22 mouse cellular contexts compared by ENCODE assay signal in the genomic region with DNA sequence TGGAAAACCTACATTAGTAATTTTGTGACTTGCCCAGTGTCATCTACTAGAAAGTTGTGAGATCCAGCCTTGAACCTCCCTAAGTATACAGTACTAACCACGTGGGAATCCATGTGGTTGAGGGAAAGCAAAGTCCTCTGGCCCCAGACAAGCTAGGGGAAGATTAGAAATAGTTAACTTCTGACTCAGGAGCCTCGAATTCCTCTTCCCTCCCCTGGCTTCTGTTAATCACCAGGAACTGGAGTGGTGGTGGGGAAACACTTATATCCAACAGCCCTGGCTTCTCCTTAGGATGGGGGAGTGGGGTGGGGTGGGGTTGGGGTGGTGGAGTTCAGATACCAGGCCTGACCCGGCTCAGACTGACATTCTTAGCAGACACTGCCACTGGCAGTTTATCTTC. TPM values are rescaled to one million over a fixed set of nuclear protein-coding genes. Genes with fewer than 3 reads are reported as not detected.
A peak's percentile ranks its signal among the peaks of the same experiment; 100 is the strongest.
DNase-seq lines count a peak whose midpoint lies in the region; ATAC-seq and TF ChIP-seq lines count a peak whose summit lies in the region.
"Had no signal": no experiment of that assay in that cellular context is flagged by ENCODE, and none has a peak within 500 bp of the region (broad histone marks: within the 10 kb centered on the region; RNA-seq: fewer than 3 reads in every experiment).

No protein-coding gene starts in this region.

- DNase-seq in heart, postnatal 36 days, result no peak
- peak; percentile 54 for DNase-seq in lung, postnatal 0 days (ENCODE audit: low spot score)
- no peak for DNase-seq in lung, postnatal 14 days
- DNase-seq in cerebellum, adult 2 months, result no peak
- no peak for DNase-seq in B cell, adult 2 months
- DNase-seq: adrenal gland, postnatal 36 days; cerebellum, postnatal 25 days; kidney, adult 9 months; right cerebral cortex, postnatal 4 days had no signal

- intact Hi-C loops in heart, postnatal 36 days (cut with DNase I), result loop anchor here (5.0 kb wide), 1 partner anchor 81 kb away; no protein-coding TSS in a partner anchor

- H3K36me3 ChIP-seq in heart, embryonic 13.5 days, result peaks cover 16% of the 10 kb centered on the region
- H3K36me3 ChIP-seq in lung, postnatal 0 days (ENCODE audit: insufficient read depth, low read length), result no peaks in the 10 kb centered on the region
- no peaks in the 10 kb centered on the region for H3K36me3 ChIP-seq in intestine, postnatal 0 days (ENCODE audit: control insufficient read depth, insufficient read depth)

- no peaks in the 10 kb centered on the region for H3K9me3 ChIP-seq in heart, embryonic 13.5 days
- no peaks in the 10 kb centered on the region for H3K9me3 ChIP-seq in lung, postnatal 0 days (ENCODE audit: low read length)
- no peaks in the 10 kb centered on the region for H3K9me3 ChIP-seq in intestine, postnatal 0 days (ENCODE audit: control insufficient read depth)
- H3K9me3 ChIP-seq: forebrain, embryonic 13.5 days; limb, embryonic 12.5 days had no signal

- no peak for TF ChIP-seq CTCF in lung, postnatal 0 days (IDR thresholded peaks at IDR 0.05)
- TF ChIP-seq CTCF in intestine, postnatal 0 days (IDR thresholded peaks at IDR 0.05; ENCODE audit: low read depth), result no peak
- TF ChIP-seq CTCF in cerebellum, adult 2 months (IDR thresholded peaks at IDR 0.05; ENCODE audit: borderline replicate concordance, insufficient read depth, low read depth, low read length), result no peak

- no peak for TF ChIP-seq POLR2A in cerebellum, adult 2 months (IDR thresholded peaks at IDR 0.05; ENCODE audit: borderline replicate concordance, insufficient read depth, low read length)

- 3% methylated on average over 3 of the region's 3 CpGs for WGBS in heart, embryonic 13.5 days
- 11% methylated on average over 2 of the region's 3 CpGs for WGBS in lung, postnatal 0 days
- WGBS in intestine, postnatal 0 days, result 15% methylated on average over 3 of the region's 3 CpGs
- 52% methylated on average over 3 of the region's 3 CpGs for WGBS in cerebellum, adult 2 months

- ATAC-seq in heart, embryonic 13.5 days (ENCODE audit: extremely low read depth, insufficient number of reproducible peaks, low FRiP score, low TSS enrichment), result peak; percentile 38
- peak; percentile 32 for ATAC-seq in lung, postnatal 0 days
- ATAC-seq in intestine, postnatal 0 days, result peak; percentile 38; the same call in 1 of the 2 replicates
- no peak for ATAC-seq in erythroid progenitor cell, adult 5-6 weeks (replicated peaks; ENCODE audit: low FRiP score, poor library complexity, severe bottlenecking)
- ATAC-seq: forebrain, embryonic 13.5 days had no signal

- H3K9ac ChIP-seq in heart, embryonic 13.5 days, result no peak overlapping the region
- no peak overlapping the region for H3K9ac ChIP-seq in lung, postnatal 0 days (replicated peaks; ENCODE audit: low read depth)
- no peak overlapping the region for H3K9ac ChIP-seq in intestine, postnatal 0 days (ENCODE audit: low read depth, low read length)
- H3K9ac ChIP-seq: forebrain, embryonic 13.5 days; hindbrain, embryonic 14.5 days; limb, embryonic 12.5 days; liver, embryonic 14.5 days had no signal

- H3K4me2 ChIP-seq in heart, embryonic 13.5 days, result 0 out of 2 replicates have a peak overlapping the region, but pooled peaks have one; percentile 30
- no peak overlapping the region for H3K4me2 ChIP-seq in lung, postnatal 0 days (replicated peaks; ENCODE audit: low read depth, low read length)
- no peak overlapping the region for H3K4me2 ChIP-seq in intestine, postnatal 0 days (replicated peaks; ENCODE audit: low read depth)
- H3K4me2 ChIP-seq: forebrain, embryonic 13.5 days; hindbrain, embryonic 14.5 days; limb, embryonic 12.5 days had no signal

- no peaks in the 10 kb centered on the region for H3K27me3 ChIP-seq in heart, embryonic 13.5 days (replicated peaks)
- no peaks in the 10 kb centered on the region for H3K27me3 ChIP-seq in lung, postnatal 0 days (replicated peaks; ENCODE audit: insufficient read depth, low read length)
- no peaks in the 10 kb centered on the region for H3K27me3 ChIP-seq in intestine, postnatal 0 days (replicated peaks; ENCODE audit: control insufficient read depth, insufficient read depth, low read length)
- no peaks in the 10 kb centered on the region for H3K27me3 ChIP-seq in cerebellum, adult 2 months (ENCODE audit: control insufficient read depth, insufficient read depth, low read length)

- H3K4me1 ChIP-seq in heart, embryonic 13.5 days, result peaks cover 73% of the 10 kb centered on the region
- H3K4me1 ChIP-seq in lung, postnatal 0 days (ENCODE audit: insufficient read depth, low read depth, low read length), result no peaks in the 10 kb centered on the region
- H3K4me1 ChIP-seq in intestine, postnatal 0 days (replicated peaks; ENCODE audit: control insufficient read depth, insufficient read depth, low read length), result peaks cover 4% of the 10 kb centered on the region; the same call in 1 of the 2 replicates
- H3K4me1 ChIP-seq in cerebellum, adult 2 months (ENCODE audit: control insufficient read depth, insufficient read depth, low read length), result no peaks in the 10 kb centered on the region
- H3K4me1 ChIP-seq: forebrain, embryonic 13.5 days had no signal

- H3K27ac ChIP-seq in heart, embryonic 13.5 days (replicated peaks), result peak overlapping the region; percentile 91
- H3K27ac ChIP-seq in lung, postnatal 0 days (ENCODE audit: low read length), result no peak overlapping the region
- H3K27ac ChIP-seq in intestine, postnatal 0 days (ENCODE audit: low read depth, low read length), result no peak overlapping the region
- H3K27ac ChIP-seq in cerebellum, adult 2 months (ENCODE audit: insufficient read depth, low read length), result no peak overlapping the region
- H3K27ac ChIP-seq: forebrain, embryonic 13.5 days; hindbrain, embryonic 14.5 days; liver, embryonic 14.5 days had no signal

- no peak overlapping the region for H3K4me3 ChIP-seq in heart, embryonic 13.5 days
- H3K4me3 ChIP-seq in lung, postnatal 0 days (ENCODE audit: low read depth, low read length), result no peak overlapping the region
- H3K4me3 ChIP-seq in intestine, postnatal 0 days (ENCODE audit: low read depth, low read length), result no peak overlapping the region
- H3K4me3 ChIP-seq in cerebellum, adult 2 months (replicated peaks; ENCODE audit: insufficient read depth, low read depth, low read length), result no peak overlapping the region
- H3K4me3 ChIP-seq: forebrain, embryonic 13.5 days; limb, embryonic 12.5 days had no signal

- no peak for TF ChIP-seq EP300 in lung, postnatal 0 days (IDR thresholded peaks at IDR 0.05)

RNA-seq across cellular contexts. Expression of a gene that starts 8.1 kb away (rescaled TPM):
- polyA plus RNA-seq in heart, embryonic 13.5 days (2015; fragmentation: Nextera tagmentation; extraction: Ambion mirVana), result 29.5 and 32.0 TPM in 2 replicates
- 1 to 10 TPM in 1 of 2 experiments, under 1 TPM in 1; 0.81 to 1.2 TPM for total RNA-seq in heart, postnatal 36 days (2021)
- 2.3 and 2.6 TPM in 2 replicates for polyA plus RNA-seq in lung, postnatal 0 days (2015; fragmentation: Nextera tagmentation; extraction: Ambion mirVana)
- 2.9 and 3.6 TPM in 2 replicates for polyA plus RNA-seq in intestine, postnatal 0 days (2015; fragmentation: Nextera tagmentation; extraction: Ambion mirVana)
- polyA plus RNA-seq in cerebellum, adult 2 months (2012; rRNA removed), result 0.64 and 0.93 TPM in 2 replicates
- not detected in 2 replicates for total RNA-seq in erythroid progenitor cell, adult 5-6 weeks (2015; ENCODE audit: low replicate concordance)
- not detected in 2 replicates for total RNA-seq in erythroid progenitor cell, adult 5-6 weeks (2017; ENCODE audit: low replicate concordance)
- total RNA-seq: megakaryocyte progenitor cell, adult 5-6 weeks had no signal

RNA-seq across cellular contexts. Expression of a gene that starts 18.4 kb away (rescaled TPM):
- polyA plus RNA-seq in heart, embryonic 13.5 days (2015; fragmentation: Nextera tagmentation; extraction: Ambion mirVana), result not detected in 2 replicates
- total RNA-seq in heart, postnatal 36 days (2021), result not detected
- not detected in 2 replicates for polyA plus RNA-seq in lung, postnatal 0 days (2015; fragmentation: Nextera tagmentation; extraction: Ambion mirVana)
- not detected in 2 replicates for polyA plus RNA-seq in intestine, postnatal 0 days (2015; fragmentation: Nextera tagmentation; extraction: Ambion mirVana)
- polyA plus RNA-seq in cerebellum, adult 2 months (2012; rRNA removed), result not detected in 2 replicates
- not detected in 2 replicates for total RNA-seq in erythroid progenitor cell, adult 5-6 weeks (2015; ENCODE audit: low replicate concordance)
- not detected in 2 replicates for total RNA-seq in erythroid progenitor cell, adult 5-6 weeks (2017; ENCODE audit: low replicate concordance)
- total RNA-seq: adrenal gland, postnatal 36 days; gastrocnemius, postnatal 4 days; megakaryocyte progenitor cell, adult 5-6 weeks; midbrain, postnatal 0 days had no signal
- polyA plus RNA-seq: embryonic facial prominence, embryonic 11.5 days; forebrain, embryonic 13.5 days; hindbrain, embryonic 14.5 days; limb, embryonic 12.5 days; liver, embryonic 14.5 days; midbrain, postnatal 0 days; neural tube, embryonic 14.5 days; thymus, postnatal 0 days had no signal

RNA-seq across cellular contexts. Expression of a gene that starts 54.5 kb away (rescaled TPM):
- polyA plus RNA-seq in heart, embryonic 13.5 days (2015; fragmentation: Nextera tagmentation; extraction: Ambion mirVana), result 6.0 and 11.9 TPM in 2 replicates
- total RNA-seq in heart, postnatal 36 days (2021), result 100 to 1,000 TPM; 105 to 117 TPM
- 8.0 and 9.0 TPM in 2 replicates for polyA plus RNA-seq in lung, postnatal 0 days (2015; fragmentation: Nextera tagmentation; extraction: Ambion mirVana)
- 8.8 and 9.2 TPM in 2 replicates for polyA plus RNA-seq in intestine, postnatal 0 days (2015; fragmentation: Nextera tagmentation; extraction: Ambion mirVana)
- polyA plus RNA-seq in cerebellum, adult 2 months (2012; rRNA removed), result 35.6 and 40.9 TPM in 2 replicates
- 32.7 and 35.3 TPM in 2 replicates for total RNA-seq in erythroid progenitor cell, adult 5-6 weeks (2015; ENCODE audit: low replicate concordance)
- 12.3 TPM in 1 of 2 replicates, not detected in the other for total RNA-seq in erythroid progenitor cell, adult 5-6 weeks (2017; ENCODE audit: low replicate concordance)
